Mouse (Mus musculus) intestine, embryonic 15.5 days (tissue): Measurements from ENCODE around the gene Gm20388. TPM values are rescaled to one million over a fixed set of nuclear protein-coding genes. Genes with fewer than 3 reads are reported as not detected.

Experiments
- ATAC-seq: fragments of 200-750 bp; cut with Nextera tagmentation; 2 replicates; pipeline ENCODE4 v1.8.0; 2017; ENCODE audit warnings: moderate TSS enrichment, moderate library complexity
- H3K27ac ChIP-seq: fragments of 300-500 bp; sonication (generic); 2 replicates; pipeline ENCODE4 v1.5.1; 2015; ENCODE audit warnings: mild to moderate bottlenecking, inconsistent platforms
- H3K27me3 ChIP-seq: fragments of 300-500 bp; sonication (generic); replicated peaks from 2 replicates; pipeline ENCODE4 v1.6.1; 2015; ENCODE audit warnings: inconsistent platforms
- H3K36me3 ChIP-seq: fragments of 300-500 bp; sonication (generic); 2 replicates; pipeline ENCODE4 v1.6.1; 2015; ENCODE audit warnings: inconsistent platforms
- H3K4me1 ChIP-seq: fragments of 300-500 bp; sonication (generic); replicated peaks from 2 replicates; pipeline ENCODE4 v1.6.1; 2015; ENCODE audit warnings: inconsistent platforms
- H3K4me2 ChIP-seq: fragments of 300-500 bp; sonication (generic); replicated peaks from 2 replicates; pipeline ENCODE4 v1.6.1; 2015; ENCODE audit warnings: mild to moderate bottlenecking, inconsistent platforms
- H3K4me3 ChIP-seq: fragments of 300-500 bp; sonication (generic); replicated peaks from 2 replicates; pipeline ENCODE4 v1.5.1; 2015; ENCODE audit warnings: inconsistent platforms
- H3K9ac ChIP-seq: fragments of 300-500 bp; sonication (generic); 2 replicates; pipeline ENCODE4 v1.6.1; 2015; ENCODE audit warnings: inconsistent platforms
- H3K9me3 ChIP-seq: fragments of 300-500 bp; sonication (generic); 2 replicates; pipeline ENCODE4 v1.6.1; 2016; ENCODE audit warnings: inconsistent platforms
- WGBS: fragments of 180-500 bp; shearing (Covaris S2); methylation state at CpG from one replicate; pipeline ENCODE4 v1.1.7; 2015; 5-methylcytosine and 5-hydroxymethylcytosine counted together
- polyA plus RNA-seq: library from polyadenylated mRNA; unstranded; fragments of >200 nt; fragmentation: Nextera tagmentation; extraction: Ambion mirVana; gene quantifications from 2 replicates; pipeline ENCODE4 v1.2.1, GENCODE M21; 2015

Gm20388 gene
- polyA plus RNA-seq, 1 experiment from 2014 or later: not detected

- Histone ChIP-seq H3K4me2 (no peak overlapping the region), H3K36me3 (peaks cover 35% of the 10 kb centered on the region), H3K4me3 (no peak overlapping the region), H3K9ac (no peak overlapping the region), H3K4me1 (0 out of 2 replicates have a peak, but pooled peaks cover 2% of the 10 kb centered on the region), H3K27me3 (no peaks in the 10 kb centered on the region), H3K9me3 (no peaks in the 10 kb centered on the region), H3K27ac (no peak overlapping the region)
- ATAC-seq: no peak
- 93% methylated on average over 8 of the region's 8 CpGs for WGBS
These were observed 172.6 kb downstream of the Gm20388 start for GRCm38 (mm10) chr8:120083261-120083660.

- Histone ChIP-seq H3K4me2 (no peak overlapping the region), H3K27ac (no peak overlapping the region), H3K9ac (no peak overlapping the region), H3K9me3 (no peaks in the 10 kb centered on the region), H3K36me3 (peaks cover 35% of the 10 kb centered on the region), H3K27me3 (no peaks in the 10 kb centered on the region), H3K4me1 (no peaks in the 10 kb centered on the region), H3K4me3 (no peak overlapping the region)
- 94% methylated on average over 8 of the region's 8 CpGs for WGBS
- no peak for ATAC-seq
These were observed 174.1 kb downstream of the Gm20388 start for GRCm38 (mm10) chr8:120084783-120085182.

GRCm38 (mm10) chr8:120089511-120089910, 178.9 kb downstream of the Gm20388 start:
- Histone ChIP-seq H3K27me3 (no peaks in the 10 kb centered on the region), H3K4me2 (no peak overlapping the region), H3K4me1 (peaks cover 5% of the 10 kb centered on the region), H3K27ac (no peak overlapping the region), H3K9ac (no peak overlapping the region), H3K4me3 (no peak overlapping the region), H3K36me3 (peaks cover 55% of the 10 kb centered on the region), H3K9me3 (no peaks in the 10 kb centered on the region)
- 53% methylated on average over 7 of the region's 7 CpGs for WGBS
- no peak; the same call in 1 of the 2 replicates for ATAC-seq

DNA sequence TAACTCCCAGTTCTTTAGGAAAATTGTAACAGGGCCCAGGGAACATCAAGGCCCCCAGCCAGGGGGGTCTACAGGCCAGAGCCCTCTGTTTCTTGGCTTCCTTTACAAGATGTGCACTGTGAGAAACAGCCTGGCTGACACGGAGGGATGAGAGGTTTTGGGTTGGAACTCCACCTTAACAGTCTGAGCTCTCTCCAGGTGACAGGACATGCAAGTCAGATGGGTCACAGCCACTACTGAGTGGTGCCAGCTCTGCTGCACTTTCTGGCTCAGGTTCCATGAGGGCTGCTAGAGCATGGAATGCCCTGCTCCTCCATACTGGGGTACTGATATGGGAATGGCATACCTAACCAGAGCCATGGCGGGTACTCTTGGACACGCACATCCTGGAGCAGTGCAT, 180.4 kb downstream of the Gm20388 start:
- peaks cover 18% of the 10 kb centered on the region for H3K4me1 ChIP-seq
- no peak overlapping the region for H3K27ac ChIP-seq
- no peaks in the 10 kb centered on the region for H3K27me3 ChIP-seq
- ATAC-seq: no peak
- peaks cover 45% of the 10 kb centered on the region for H3K36me3 ChIP-seq
- H3K9me3 ChIP-seq: no peaks in the 10 kb centered on the region
- WGBS: 97% methylated on average over 3 of the region's 3 CpGs
- H3K4me3 ChIP-seq: no peak overlapping the region
- H3K4me2 ChIP-seq: no peak overlapping the region
- no peak overlapping the region for H3K9ac ChIP-seq

DNA sequence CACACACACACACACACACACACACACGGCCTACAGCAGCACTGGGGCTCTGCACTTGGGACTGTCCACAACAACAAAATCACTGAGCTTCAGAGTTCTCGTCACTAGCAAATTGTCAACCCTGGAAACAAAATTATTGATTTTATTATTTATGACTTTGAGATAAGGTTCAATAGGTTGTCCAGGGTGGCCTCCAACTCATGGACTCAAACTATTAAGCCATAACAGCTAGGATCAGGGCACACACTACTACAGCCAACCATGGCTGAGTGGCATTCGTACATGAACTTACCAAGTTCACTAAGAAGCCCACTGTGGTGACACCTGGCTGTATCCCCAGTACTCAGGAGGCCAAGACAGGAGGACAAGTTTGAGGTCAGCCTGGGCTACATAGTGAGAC, 182.5 kb downstream of the Gm20388 start:
- peaks cover 31% of the 10 kb centered on the region; the same call in 1 of the 2 replicates for H3K36me3 ChIP-seq
- no peak overlapping the region for H3K4me3 ChIP-seq
- no peak for ATAC-seq
- H3K27ac ChIP-seq: no peak overlapping the region
- WGBS: 88% methylated on average over 3 of the region's 3 CpGs
- no peaks in the 10 kb centered on the region for H3K9me3 ChIP-seq
- H3K9ac ChIP-seq: no peak overlapping the region
- no peaks in the 10 kb centered on the region for H3K27me3 ChIP-seq
- no peak overlapping the region for H3K4me2 ChIP-seq
- H3K4me1 ChIP-seq: peaks cover 25% of the 10 kb centered on the region

- peaks cover 29% of the 10 kb centered on the region for H3K4me1 ChIP-seq
- peaks cover 31% of the 10 kb centered on the region; the same call in 1 of the 2 replicates for H3K36me3 ChIP-seq
- H3K9ac ChIP-seq: peak overlapping the region; percentile 28; the same call in 1 of the 2 replicates
- 73% methylated on average over 10 of the region's 10 CpGs for WGBS
- H3K27me3 ChIP-seq: no peaks in the 10 kb centered on the region
- peak overlapping the region; percentile 59 for H3K27ac ChIP-seq
- no peak for ATAC-seq
- peak overlapping the region; percentile 23; the same call in 1 of the 2 replicates for H3K4me2 ChIP-seq
- H3K9me3 ChIP-seq: no peaks in the 10 kb centered on the region
- H3K4me3 ChIP-seq: no peak overlapping the region
These were observed 184.2 kb downstream of the Gm20388 start for GRCm38 (mm10) chr8:120094801-120095200.

DNA sequence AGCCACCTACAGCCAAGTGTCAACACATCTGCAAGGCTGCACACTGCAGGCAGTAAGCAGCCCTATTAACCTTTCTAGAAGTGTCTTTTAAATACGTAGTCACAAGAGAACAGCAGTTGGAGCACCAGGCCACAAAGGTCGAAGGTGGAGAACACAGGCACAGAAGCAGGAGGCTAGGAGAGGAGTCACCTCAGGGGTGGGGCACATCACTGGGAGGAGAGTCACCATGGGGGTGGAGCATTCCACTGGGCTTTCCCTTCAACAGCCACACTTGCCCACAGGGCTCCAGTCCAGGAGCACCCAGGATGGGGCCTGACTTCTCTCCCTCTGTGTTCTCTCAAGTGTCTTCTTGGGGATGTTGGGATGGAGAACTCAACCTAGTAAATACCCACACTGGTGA, 185.8 kb downstream of the Gm20388 start:
- H3K4me3 ChIP-seq: no peak overlapping the region
- H3K27ac ChIP-seq: no peak overlapping the region
- H3K4me1 ChIP-seq: peaks cover 35% of the 10 kb centered on the region
- no peaks in the 10 kb centered on the region for H3K27me3 ChIP-seq
- no peaks in the 10 kb centered on the region for H3K9me3 ChIP-seq
- peak; percentile 56 for ATAC-seq
- WGBS: 53% methylated on average over 2 of the region's 2 CpGs
- H3K4me2 ChIP-seq: no peak overlapping the region; the same call in 1 of the 2 replicates
- no peak overlapping the region for H3K9ac ChIP-seq
- H3K36me3 ChIP-seq: peaks cover 19% of the 10 kb centered on the region; the same call in 1 of the 2 replicates

- peak; percentile 42 for ATAC-seq
- H3K4me3 ChIP-seq: peak overlapping the region; percentile 96
- H3K27ac ChIP-seq: peak overlapping the region; percentile 89
- peak overlapping the region; percentile 92 for H3K9ac ChIP-seq
- no peaks in the 10 kb centered on the region for H3K9me3 ChIP-seq
- WGBS: 3% methylated on average over 25 of the region's 25 CpGs
- no peaks in the 10 kb centered on the region for H3K27me3 ChIP-seq
- H3K4me2 ChIP-seq: peak overlapping the region; percentile 85
- peaks cover 33% of the 10 kb centered on the region for H3K4me1 ChIP-seq
- H3K36me3 ChIP-seq: no peaks in the 10 kb centered on the region
These were observed 189.9 kb downstream of the Gm20388 start for GRCm38 (mm10) chr8:120100388-120101067.

DNA sequence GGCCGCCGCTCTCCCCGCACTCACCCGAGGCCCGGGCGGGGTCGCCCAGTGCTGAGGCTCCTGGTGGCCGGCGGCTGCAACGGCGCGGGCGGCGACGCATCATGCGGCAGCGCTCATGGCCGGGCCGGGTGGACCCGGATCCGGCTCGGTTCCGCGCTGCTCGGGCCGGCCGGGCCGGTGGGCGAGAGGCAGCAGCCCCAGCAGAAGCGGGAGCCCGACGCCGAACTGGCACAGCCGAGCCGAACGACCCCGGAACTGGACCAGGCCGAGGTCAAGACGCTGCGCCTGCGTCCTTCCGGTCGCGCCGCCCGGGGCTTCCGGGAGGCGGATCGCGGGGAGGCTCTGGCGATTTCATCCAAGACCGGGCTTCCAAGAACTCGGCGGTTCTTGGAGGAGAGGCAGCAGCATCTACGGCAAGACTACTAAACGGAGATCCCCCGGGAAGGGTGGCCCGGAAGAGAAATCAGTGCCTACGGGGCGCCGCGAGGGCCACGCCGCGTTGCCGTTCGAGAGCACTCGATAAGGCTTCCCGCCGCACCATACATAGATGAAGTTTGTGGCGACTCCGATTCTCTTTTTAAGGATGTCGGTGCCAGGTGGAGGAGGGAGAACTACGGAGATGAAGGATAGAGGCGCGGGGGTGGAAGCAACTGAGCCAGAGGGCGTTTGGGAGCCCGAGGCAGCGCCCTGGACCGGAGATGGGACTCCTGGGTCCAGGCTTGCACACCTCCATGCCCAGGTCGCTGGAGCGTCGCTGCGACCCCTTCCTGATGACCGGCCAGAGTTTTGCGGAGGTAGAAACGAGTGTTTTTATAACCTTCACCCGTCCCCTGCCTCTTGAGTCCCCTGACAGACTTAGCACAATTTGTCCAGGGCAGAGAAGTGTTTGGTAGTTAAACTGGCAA, 190.7 kb downstream of the Gm20388 start, which contains the start of gene Zdhhc7:
TSS of gene Zdhhc7 (minus strand) at position 415 of the 905 bp plus-strand sequence.
- Histone ChIP-seq H3K4me3 (peak within 1 kb of the TSS; percentile 96), H3K27ac (peak within 1 kb of the TSS; percentile 89), H3K4me2 (peak within 1 kb of the TSS; percentile 85), H3K4me1 (peaks cover 25% of the 10 kb centered on the region), H3K36me3 (no peaks in the 10 kb centered on the region), H3K9me3 (no peaks in the 10 kb centered on the region), H3K27me3 (no peaks in the 10 kb centered on the region), H3K9ac (peak within 1 kb of the TSS; percentile 92)
- ATAC-seq: peak; percentile 81
- WGBS: under 1% methylated on average over 84 of the region's 88 CpGs

DNA sequence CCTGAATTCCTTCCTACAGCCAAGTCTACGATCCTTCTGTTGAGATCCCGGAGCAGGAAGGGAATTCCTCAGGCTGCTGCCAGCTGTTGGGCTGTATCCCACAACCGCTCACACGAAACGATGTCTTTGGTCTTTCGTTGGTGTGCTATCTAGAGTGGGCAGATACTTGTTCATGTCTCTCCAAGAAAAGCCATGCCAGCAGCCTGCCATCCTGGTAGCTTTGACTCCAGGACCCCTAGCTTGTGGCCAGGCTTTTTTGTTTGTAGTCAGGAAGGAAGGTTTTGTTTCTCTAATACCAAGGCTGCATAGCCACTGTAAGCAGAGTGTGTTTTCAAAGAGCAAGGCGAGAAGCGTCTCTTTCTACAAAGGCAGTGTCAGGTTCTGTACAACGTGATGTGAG, 193.3 kb downstream of the Gm20388 start:
- H3K4me2 ChIP-seq: no peak overlapping the region
- no peak overlapping the region for H3K27ac ChIP-seq
- peaks cover 20% of the 10 kb centered on the region for H3K4me1 ChIP-seq
- no peak overlapping the region for H3K4me3 ChIP-seq
- WGBS: 81% methylated on average over 9 of the region's 9 CpGs
- ATAC-seq: no peak
- H3K9me3 ChIP-seq: no peaks in the 10 kb centered on the region
- no peaks in the 10 kb centered on the region for H3K27me3 ChIP-seq
- H3K36me3 ChIP-seq: no peaks in the 10 kb centered on the region
- no peak overlapping the region for H3K9ac ChIP-seq

DNA sequence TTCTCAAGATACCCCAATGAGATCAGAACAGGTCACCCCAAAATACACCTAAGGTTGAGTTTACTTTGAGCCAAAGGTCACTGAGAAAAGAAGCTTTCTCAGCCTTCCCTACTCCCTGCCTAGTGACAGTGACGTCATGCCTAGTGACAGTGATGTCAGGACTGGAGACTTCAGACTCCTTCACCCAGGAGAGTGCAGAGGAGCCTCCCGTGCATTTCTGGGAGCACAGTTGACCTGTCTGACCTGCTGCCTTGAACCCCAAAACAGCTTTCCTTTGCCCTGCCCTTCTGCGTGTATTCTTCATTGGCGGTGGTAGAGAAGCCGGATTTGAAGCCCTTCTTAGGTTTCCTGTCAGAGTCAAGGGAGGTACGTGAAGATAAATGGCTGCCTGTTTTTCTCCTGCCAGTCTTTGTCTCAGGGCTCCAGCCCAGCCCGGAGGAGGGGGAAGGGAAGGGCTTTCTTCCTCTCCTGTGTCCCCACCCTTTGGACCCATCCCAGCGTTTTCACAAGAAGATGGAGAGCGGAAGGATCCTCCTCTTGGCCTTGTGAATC, 194.2 kb downstream of the Gm20388 start:
- 57% methylated on average over 9 of the region's 9 CpGs for WGBS
- no peak for ATAC-seq

DNA sequence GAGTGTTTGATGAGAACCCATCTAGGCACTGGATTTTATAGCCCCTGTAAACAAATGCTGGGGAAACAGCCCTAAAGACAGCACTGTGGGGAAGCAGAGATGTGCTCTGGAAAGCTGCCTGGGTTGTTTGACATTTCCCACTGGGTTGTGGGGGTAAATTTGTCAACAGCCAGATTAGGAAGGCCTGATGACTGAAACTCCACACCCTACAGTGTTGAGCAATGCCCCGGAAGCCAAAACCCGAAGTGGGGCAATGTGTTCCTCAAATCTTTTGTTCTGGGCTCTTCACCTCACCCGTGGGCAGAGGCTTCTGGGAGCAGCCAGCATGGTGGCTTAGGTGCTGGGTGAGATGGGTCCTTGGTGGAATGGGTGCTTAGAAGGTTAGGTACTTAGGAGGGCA, 198.5 kb downstream of the Gm20388 start:
- no peaks in the 10 kb centered on the region for H3K36me3 ChIP-seq
- WGBS: 24% methylated on average over 3 of the region's 3 CpGs
- no peak overlapping the region for H3K27ac ChIP-seq
- peaks cover 7% of the 10 kb centered on the region for H3K4me1 ChIP-seq
- no peaks in the 10 kb centered on the region for H3K27me3 ChIP-seq
- H3K9ac ChIP-seq: no peak overlapping the region
- H3K4me2 ChIP-seq: no peak overlapping the region
- ATAC-seq: no peak
- H3K9me3 ChIP-seq: no peaks in the 10 kb centered on the region
- no peak overlapping the region for H3K4me3 ChIP-seq

More for the DNA sequence above, 194.2 kb downstream of the Gm20388 start:
- no peak overlapping the region for H3K4me3 ChIP-seq
- H3K9me3 ChIP-seq: no peaks in the 10 kb centered on the region
- peaks cover 17% of the 10 kb centered on the region for H3K4me1 ChIP-seq
- no peak overlapping the region for H3K9ac ChIP-seq
- H3K4me2 ChIP-seq: no peak overlapping the region
- H3K36me3 ChIP-seq: no peaks in the 10 kb centered on the region
- H3K27me3 ChIP-seq: no peaks in the 10 kb centered on the region
- H3K27ac ChIP-seq: no peak overlapping the region
